Mouse (Mus musculus) adrenal gland, adult 8-10 months (tissue): Measurements from ENCODE around the gene Dolpp1. TPM values are rescaled to one million over a fixed set of nuclear protein-coding genes. Genes with fewer than 3 reads are reported as not detected.

Source experiments
- DNase-seq: peaks from one replicate; pipeline ENCODE4 v3.0.0; 2022
- total RNA-seq, 4 experiments: library from RNA; stranded (reverse); gene quantifications; 2 replicates each; pipeline ENCODE4 v1.2.4; 2022

The Dolpp1 gene
- total RNA-seq = 10 to 100 TPM; 18.0 to 24.2 (median 19.8) TPM

DNA sequence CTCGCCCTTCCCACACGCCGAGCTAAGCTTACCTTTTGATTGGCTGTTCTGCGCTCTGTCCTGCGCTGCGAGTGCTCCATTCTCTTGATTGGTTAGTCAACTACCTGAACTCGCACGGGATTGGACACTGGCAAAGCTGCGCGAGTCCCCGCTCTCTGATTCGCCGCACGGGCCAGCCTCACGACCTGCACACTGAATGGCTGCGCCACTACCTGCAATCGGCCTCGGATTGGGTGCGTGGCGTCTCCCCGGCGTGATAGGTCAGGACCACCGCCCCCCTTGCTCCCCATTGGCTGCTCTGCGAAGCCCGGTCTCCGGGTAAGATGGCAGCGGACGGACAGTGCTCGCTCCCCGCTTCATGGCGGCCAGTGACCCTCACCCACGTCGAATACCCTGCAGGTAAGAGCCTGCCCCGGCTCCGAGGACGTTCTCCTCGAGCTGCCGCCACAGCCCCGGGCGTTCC lies at the start of gene Dolpp1:
Dolpp1 (plus strand) TSS at position 141 of the 463 bp plus-strand sequence.
- peak; percentile 97 for DNase-seq

DNA sequence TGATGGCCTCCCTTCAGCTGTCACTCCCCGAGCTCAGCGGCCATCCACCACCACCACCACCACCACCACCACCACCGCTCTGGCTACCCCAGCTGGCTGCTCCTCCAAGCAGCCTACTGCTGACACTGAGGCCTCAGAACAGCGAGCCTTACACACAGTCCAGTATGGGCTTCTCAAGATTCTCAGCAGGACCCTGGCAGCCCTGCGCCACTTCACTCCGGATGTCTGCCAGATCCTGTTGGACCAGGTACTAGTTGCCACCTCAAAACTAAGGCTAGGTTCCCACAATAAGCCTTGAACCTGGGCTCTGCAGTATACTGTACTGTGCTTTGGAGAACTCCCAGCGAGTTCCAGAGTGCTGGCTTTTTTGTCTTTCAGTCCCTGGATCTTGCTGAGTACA lies 49.5 kb upstream of the Dolpp1 start:
- no peak for DNase-seq

DNA sequence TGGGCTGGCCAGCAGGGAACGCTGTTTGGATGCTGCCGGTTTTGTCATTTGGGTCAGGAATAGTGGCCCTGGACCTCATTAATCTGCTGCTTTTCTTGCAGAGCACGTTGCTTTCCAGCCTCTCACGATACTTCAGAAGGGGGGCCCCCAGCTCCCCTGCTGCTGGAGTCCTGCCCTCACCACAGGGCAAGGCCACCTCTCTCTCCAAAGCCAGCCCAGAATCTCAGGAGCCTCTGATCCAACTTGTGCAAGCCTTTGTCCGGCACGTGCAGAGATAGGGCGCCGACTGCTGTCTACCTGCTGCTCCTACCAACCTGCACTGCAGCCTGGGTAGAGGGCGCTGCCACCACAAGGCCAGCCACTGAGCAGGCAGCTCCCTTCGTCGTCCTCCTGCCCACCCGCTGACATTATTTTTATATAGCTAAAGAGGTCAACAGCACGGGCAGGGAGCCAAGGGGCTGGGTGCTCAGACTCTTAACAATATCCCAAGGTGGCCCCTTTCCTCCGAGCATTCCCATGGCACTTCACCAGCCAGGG lies 48.4 kb upstream of the Dolpp1 start:
- peak; percentile 86 for DNase-seq

DNA sequence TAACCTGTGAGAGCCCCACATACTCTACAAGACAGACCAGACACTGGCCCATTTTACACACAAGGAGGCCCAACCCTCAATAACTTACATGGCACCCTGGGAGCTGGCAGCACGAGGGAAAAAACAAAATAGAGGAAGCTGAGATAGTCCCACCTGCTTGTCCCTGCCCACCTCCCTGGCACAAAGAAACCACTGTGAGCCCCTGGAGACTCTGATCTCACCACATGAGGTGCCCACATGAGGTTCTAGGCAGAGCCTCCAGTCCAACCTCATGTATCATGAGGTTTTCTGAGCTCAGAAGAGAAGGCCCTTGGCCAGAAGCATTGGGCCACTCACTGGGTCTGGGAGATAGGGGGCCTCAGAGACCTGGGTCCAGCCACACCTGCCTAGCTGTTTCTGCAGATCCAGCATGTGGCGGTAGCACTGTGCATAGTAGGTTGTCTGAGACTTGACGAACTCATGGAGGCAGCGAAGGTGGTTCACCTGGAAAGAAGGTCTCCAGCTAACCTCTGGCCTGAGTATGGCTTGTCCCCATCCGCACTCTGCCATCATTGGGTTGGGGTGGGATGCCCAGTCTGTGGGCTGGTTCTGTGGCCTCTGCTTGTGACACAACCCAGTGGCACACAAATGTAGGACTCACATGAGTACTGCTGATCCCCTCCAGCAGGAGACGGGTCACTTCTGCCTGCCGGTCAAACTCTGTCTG lies 45.9 kb upstream of the Dolpp1 start:
- no peak for DNase-seq

DNA sequence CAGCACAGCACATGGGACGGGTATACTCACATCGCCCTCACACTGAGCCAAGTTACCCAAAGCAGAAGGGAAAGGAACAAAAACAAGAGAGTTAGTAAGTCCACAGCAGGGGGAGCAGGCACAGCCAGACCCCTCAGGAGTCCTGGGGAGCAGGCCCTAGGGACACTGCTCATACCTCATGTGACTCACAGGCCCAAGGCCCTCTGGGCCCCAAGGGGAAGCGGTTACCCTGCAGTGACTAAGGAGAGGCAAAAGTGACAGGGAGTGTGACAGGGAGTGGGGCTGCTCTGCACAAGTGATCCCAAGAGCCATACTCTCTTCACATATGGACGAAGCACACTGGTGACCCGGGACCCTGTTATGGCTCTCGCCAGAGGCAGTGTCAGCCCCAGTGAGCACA lies 42.9 kb upstream of the Dolpp1 start:
- DNase-seq = no peak

DNA sequence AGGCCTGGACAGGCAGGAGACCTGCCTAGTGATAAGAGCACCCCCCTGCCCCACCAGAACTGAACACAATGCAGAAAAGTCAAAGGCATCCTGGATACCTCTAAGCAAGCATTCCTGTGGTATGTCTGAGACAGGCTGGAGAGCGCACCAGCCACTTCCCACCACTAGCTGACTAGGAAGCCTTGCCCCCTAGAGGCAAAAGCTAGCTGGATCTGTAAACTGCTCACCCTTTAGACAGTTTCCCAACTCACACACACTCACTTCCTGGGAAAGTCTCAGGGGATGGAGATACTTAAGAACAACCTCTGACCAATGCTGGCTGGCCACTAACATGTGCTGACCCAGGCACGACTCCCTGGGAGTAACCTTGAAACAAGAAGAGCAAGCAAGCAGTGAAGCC lies 40.9 kb upstream of the Dolpp1 start:
- no peak for DNase-seq

DNA sequence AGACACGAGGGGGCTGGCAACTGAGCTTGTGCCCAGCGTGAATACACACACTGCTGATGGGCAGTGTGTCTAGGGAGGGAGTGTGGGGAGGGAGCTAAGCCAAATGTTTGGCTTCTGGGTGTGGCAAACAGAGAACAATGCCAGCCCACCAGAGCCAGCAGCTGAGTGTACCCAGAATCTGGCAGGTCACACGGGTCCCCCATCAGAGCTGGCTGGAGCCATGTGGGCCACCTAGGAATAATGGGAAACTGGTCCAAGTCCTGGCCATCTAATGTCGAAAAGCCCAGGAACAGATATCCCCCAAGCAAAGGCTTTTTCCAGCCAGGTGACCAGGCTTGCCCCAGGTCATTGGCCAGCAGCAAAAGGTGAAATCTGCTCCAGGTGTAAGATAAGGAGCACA lies 36.2 kb upstream of the Dolpp1 start:
- no peak for DNase-seq

DNA sequence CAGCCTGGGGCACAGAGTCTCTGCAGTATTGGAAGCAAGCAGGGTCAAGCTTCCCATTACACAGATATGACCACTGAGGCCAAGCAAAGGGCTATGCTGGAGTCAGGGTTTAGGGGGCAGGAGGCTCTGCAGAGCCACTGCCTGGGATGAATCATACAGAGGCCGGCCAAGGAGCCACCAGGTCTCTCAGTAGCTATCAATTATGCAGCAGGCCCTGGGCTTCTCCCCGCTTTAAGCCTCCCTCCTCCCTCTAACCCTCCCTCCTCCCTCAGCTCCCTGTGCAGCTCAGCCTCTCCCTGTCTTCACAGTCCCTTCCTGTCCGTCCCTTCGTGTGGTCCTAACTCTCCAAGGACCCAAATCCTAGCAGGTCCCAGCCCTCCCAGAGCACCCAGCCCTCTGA lies 35.8 kb upstream of the Dolpp1 start:
- no peak for DNase-seq

DNA sequence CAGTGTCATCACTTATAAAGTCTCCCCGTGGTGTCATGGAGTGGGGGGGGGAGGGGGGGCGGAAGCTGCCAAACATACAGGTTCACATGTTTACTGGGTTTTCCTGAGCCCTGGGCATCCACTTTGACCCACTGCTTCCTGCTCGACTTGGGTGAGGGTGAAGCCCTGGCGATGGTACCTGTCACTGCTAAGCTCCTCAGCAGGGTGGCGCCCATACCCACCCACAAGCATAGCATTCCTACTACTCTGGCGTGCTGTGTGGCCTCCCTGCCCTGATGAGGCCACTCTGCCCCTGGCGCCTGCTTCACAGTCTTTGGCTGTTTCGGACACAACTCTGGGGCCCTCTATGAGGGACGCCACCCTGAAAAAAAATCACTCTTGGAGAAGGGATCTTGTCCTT lies 35.1 kb upstream of the Dolpp1 start:
- DNase-seq = no peak

DNA sequence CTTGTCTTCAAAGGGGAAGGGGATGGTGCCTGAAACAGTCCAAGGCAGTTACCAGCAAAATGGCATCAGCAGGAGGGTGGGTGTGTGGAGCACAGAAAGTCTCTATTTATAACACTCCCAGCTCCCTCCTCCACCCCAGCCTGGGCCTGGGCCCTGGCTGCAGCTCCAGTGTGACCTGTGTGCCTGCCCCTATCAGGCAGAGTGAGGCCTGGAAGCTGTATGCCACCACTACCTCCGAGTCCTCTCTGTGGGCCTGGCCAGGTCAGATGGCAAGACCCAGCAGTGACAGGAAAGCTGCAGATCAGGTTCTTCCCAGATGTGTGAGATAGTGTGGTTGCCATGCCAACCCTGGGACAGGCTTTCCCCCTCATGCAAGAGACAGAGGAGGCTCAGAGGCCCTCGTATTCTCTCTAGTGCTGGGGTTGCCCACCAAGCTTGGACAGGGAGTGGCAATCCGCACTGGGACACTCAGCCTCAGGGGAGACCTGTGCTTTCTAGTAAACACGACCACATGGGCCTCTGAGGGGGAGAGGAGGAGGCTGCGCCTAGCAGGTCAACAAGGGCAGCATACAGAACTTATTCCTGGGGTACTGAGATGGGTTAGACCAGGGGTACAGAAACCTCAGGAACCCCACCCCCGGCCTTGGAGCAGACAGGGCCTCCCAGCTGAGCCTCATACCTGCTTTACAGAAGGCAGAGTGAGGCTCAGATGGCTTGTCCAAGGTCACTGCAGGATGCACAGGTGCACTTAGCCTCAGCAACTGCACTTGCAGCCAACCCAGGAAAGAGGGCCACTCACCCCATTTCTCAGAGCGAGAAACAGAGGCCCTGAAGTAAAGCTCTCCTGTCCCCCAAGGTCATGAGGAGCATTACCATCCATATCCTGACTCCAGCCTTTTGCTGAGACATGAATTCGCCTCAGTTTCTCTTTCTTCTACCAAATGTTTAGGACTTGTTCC lies 34.2 kb upstream of the Dolpp1 start:
- DNase-seq = no peak

DNA sequence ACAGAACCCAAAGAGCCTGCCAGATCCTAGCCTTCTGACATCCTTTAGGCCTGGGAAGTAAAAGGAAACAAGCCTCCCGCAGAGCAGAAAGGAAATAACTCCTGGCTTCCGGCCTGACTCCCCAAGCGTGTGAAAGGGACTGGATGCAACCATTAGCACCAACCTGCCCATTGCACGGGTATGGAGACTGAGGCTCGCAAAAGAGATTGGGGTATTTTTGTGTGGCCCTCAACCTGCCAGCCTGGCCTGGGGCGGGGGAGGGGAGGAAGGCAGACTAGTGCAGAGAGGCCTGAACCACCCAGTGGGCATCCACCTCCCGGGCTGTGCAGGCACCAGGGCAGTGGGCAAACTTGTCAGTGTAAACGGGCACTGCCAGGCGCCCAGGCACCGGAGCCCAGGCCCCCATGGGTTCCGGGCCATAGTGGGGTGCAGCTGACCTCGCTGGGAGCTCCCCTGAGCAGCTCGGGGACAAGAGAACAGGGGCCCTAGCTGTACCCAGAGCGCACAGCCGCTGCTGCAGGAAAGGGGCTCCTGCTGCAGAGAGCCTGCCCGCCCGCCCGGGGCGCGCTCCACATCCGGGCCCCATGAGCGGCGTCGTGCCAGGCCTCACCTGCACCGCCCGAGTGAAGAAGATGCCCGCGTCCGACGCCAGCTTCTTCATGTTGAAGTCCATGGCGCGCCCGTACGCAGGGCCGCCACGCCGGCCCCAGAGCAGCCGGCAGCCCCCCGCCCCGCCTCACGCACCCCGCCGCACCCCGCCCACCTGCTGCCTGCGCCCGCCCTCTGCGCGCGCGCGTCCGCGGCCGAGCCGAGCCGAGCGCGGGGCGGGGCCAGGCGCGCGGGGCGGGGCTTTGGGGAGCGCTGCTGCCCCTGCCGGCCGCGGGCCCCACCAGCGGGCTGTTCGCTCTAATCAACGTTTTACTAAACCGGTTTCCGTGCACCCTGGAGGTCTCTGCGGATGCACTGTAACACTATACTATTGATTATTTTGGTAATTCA lies 33.2 kb upstream of the Dolpp1 start, which contains the start of gene Sh3glb2:
Sh3glb2 (minus strand) TSS at position 805 of the 999 bp plus-strand sequence.
- peak; percentile 62 for DNase-seq

DNA sequence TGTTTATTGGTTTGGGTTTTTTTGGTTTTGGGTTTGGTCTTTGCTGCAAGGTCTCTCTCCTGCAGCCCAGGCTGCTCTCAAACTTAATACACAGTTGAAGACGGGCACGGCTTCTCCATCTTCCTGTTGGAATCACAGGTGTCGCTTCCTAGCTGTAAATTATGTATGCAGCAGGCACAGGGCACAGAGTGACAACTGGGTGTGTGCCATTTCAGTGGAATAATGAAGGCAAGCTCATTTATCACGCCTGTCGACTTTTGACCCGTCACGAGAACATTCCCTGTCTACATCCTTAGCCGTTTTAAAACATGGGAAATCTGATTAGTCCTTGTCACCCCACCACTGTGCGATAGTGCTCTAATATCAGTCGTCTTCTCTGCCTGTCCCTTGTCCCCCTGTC lies 31.4 kb upstream of the Dolpp1 start:
- no peak for DNase-seq

DNA sequence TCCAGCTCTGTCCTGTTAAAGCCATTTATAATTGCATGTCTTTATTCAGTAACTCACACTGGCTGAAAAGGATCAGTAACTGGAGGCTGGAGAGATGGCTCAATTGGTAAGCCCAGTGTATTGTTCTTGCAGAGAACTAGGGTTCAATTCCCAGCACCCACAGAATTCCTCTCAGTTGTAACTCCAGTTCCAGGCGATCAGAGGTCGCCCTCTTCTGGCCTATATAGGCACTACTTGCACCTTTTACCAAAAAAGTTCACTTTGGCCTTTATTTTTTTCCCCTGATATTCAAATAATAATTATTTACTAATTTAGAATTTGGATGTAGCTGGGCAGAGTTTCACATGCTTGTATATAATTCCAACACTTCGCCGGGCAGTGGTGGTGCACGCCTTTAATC lies 29.2 kb upstream of the Dolpp1 start:
- no peak for DNase-seq

DNA sequence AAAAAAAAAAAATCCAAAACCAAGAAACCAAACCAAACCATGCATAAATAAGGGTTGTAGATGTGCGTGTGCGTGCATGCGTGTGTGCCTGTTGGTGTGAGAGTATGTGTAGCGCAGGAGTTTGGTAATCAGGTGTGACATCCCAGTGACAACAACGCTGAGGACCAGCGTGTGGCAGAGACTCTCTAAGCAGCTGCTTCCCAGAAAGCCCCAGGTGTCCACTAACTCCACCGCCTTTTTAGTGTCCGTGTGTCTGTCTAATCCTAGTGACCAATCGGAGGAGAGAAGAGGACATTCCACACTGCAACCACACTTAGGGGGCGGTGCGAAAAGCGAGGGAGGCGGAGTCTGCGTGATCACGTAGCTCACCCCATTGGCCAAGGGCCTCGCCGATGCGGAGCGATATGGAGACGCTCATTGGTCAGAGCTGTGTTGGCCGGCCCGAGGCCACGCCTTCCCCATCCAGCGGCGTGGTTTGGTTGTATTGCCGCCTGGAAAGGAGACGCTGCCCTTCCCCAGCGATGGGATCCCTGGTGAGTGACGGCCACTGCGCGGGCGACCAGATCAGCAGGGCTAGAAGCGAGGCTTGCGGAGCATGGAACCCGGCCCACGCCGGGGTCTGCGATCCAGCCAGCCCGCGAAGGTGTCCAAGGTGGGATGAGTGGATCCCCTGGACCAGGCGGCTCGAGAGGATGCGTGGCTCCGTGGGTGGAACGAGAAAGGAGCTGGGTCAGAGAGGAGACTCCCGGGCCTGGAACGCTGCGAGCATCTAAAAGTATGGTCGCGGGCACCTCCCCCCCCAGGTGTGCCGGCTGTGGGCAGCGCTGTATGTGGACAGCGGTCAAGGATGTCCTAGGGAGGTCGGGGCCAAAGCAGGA lies 28.0 kb upstream of the Dolpp1 start, which contains the start of gene Miga2:
Miga2 (plus strand) TSS at position 461 of the 878 bp plus-strand sequence.
- peak; percentile 100 for DNase-seq

DNA sequence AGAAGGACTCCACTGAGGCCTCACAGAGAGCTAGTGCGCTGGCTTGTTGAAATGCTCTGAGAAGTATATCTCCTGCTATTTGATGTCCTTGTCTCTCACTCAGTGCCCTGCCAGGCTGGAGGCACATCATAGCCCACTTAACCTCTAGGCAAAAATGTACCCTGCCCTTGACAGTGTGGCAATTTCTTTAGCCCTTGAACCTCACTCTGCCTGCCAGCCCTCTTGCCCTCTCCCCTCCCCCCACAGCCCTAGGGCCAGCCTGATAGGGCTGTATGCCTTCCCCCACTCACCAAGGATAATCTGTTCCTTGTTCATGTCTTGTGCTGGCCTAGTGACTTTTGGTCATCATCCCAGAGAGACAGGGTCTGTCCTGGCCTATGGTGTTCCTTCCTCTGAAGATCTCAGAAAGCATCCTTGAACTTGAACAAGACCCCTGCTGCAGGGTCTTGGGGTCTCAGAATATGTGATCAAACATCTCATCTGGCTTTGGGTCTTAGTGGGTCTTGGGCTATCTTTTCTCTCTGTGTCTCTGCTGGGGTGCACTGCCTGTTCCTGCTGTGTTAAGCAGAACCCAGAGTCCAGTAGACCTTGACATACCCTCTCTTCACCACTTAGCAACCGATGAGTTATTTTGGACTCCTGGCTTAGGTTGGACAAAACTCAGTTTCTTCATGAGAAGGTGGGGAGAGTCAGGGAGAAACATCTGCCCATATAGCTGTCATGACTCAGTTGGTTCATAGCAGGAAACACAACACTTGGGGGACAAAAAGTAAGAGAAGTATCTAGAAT lies 26.6 kb upstream of the Dolpp1 start:
- DNase-seq = no peak

DNA sequence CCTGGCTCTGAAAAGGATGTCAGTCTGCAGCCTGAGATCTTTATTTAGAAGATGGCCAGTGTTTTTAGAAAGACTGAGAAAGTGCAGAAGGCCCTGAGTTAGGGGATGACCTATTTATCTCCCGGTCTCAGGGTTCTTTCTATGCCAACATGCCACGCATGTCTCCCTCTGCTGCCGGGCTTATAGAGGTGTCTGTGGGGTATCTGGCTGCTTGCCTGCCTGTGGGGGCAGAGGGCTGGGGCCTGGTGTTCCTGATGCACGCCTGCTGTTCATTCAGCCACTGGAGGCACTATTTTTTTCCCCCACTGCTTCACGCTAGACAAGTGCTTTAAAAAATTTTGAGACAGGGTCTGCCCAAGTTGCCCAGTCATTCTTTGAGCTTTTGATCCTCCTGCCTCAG lies 25.9 kb upstream of the Dolpp1 start:
- DNase-seq = no peak

DNA sequence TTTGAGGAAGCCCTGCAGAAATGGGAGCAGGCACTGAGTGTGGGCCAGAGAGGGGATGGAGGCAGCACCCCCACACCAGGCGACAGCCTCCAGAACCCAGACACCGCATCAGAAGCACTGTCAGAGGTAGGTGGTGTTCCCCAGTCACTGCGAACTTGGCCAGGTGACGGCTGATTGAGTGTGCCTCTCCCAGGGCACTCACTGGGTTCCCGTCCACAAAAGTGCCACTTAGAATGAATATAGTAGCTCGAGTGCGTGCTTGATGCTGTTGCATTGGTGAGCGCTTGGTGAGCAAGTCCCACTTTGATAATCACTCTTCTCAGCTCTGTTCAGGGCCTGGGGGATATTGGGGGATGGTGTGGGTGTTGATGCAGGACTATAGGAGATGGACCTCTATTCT lies 20.5 kb upstream of the Dolpp1 start:
- no peak for DNase-seq

DNA sequence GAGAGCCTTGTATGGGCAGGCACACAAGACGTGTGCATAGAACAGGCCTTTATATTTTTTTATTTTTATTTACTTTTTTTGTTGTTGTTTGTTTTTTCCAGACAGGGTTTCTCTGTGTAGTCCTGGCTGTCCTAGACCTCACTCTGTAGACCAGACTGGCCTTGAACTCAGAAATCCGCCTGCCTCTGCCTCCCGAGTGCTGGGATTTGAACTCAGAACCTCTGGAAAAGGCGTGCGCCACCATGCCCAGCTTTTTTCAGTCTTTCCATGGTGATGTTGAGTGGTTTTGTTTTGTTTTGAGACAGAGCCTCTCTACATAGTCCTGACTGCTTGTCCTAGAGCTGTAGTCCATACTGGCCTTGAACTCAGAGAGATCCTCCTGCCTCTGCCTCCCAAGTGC lies 19.3 kb upstream of the Dolpp1 start:
- no peak for DNase-seq

DNA sequence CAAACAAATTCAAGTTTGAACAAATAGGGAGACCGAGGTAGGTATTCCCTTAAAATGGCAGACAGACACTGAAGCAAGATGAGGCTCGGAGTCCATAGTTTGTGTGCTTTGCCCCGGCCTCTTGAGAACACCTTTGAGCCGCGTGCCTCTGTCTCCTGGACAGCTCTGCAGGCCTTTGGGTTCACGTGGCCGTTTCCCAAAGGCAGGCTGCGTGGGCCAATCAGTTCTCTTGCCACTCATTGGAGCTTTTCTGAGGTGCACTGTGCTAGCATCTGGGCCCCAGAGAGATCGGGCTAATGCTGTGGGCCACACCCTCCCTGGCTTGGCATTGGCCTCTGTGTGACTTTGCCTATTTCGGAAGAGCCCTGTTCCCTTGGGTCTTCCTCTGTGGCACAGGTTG lies 16.2 kb upstream of the Dolpp1 start:
- DNase-seq = no peak

DNA sequence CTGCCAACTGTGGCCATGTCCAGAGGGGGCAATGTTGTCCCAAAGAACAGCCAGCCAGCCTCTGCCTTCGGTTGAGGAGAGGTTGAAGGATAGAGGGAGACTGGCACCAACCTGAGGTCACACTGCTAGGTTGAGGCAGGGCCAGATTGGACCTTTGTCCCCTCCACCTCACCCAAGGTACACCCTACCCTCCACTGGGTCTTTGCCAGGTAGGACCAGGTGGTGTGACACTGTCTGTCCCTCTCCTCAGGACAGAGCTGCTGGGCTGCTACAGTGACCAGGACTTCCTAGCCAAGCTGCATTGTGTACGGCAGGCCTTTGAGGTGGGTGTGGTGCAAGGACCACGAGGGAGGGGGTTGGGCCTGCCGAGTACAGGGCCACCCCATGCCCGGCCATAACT lies 14.3 kb upstream of the Dolpp1 start:
- DNase-seq = no peak
